Mouse (Mus musculus) embryonic fibroblast, embryonic 13.5 days (primary cell): ENCODE data around the gene Ndufs2.

Experiments used
- CTCF ChIP-seq: IDR thresholded peaks from 2 replicates; pipeline ENCODE4 v1.5.1; 2011; ENCODE audit warnings: mild to moderate bottlenecking, control low read depth, low read length, moderate library complexity, borderline replicate concordance; ENCODE audit not compliant: insufficient read depth
- POLR2A ChIP-seq: IDR thresholded peaks from 2 replicates; pipeline ENCODE4 v1.6.1; 2011; ENCODE audit warnings: low read depth, mild to moderate bottlenecking, control low read depth, low read length, moderate library complexity

GRCm38 (mm10) chr1:171249913-171250600 lies 1.1 kb downstream of the Ndufs2 start, which contains the start of gene Adamts4:
- TF ChIP-seq CTCF (no peak), POLR2A (peak; percentile 98)
